Mouse (Mus musculus) inflammation-experienced regulatory T-cells, adult 6 months (primary cell): ENCODE measurements around the gene Prss36. TPM values are rescaled to one million over a fixed set of nuclear protein-coding genes. Genes with fewer than 3 reads are reported as not detected.

Source experiments
- ATAC-seq: one replicate; pipeline ENCODE4 v1.8.0; 2017
- polyA plus RNA-seq, 3 experiments: library from polyadenylated mRNA; unstranded; fragments of 100-300 nt; shearing (Covaris generic); gene quantifications; one replicate each; pipeline ENCODE4 v1.2.1; 2017

Prss36 gene
- polyA plus RNA-seq, 3 experiments from 2014 or later = 1.5 to 3.7 (median 3.0) TPM

- ATAC-seq = no peak
Measured at GRCm38 (mm10) chr7:127934075-127934474, 12.4 kb downstream of the Prss36 start.

GRCm38 (mm10) chr7:127932273-127933031, 14.1 kb downstream of the Prss36 start:
- no peak for ATAC-seq

GRCm38 (mm10) chr7:127931351-127932135, 15.0 kb downstream of the Prss36 start:
- no peak for ATAC-seq

GRCm38 (mm10) chr7:127930636-127931035, 15.9 kb downstream of the Prss36 start:
- no peak for ATAC-seq

- ATAC-seq = no peak
Measured at GRCm38 (mm10) chr7:127929923-127930322, 16.6 kb downstream of the Prss36 start, which contains the start of gene Prss8. TSS of gene Prss8 (minus strand) at chr7:127930104.

- ATAC-seq = no peak
Measured at GRCm38 (mm10) chr7:127928596-127928995, 17.9 kb downstream of the Prss36 start.

- no peak for ATAC-seq
Measured at GRCm38 (mm10) chr7:127927726-127928125, 18.8 kb downstream of the Prss36 start.

- ATAC-seq = no peak
Measured at GRCm38 (mm10) chr7:127926846-127927245, 19.7 kb downstream of the Prss36 start.

GRCm38 (mm10) chr7:127926066-127926465, 20.5 kb downstream of the Prss36 start:
- ATAC-seq = no peak

- no peak for ATAC-seq
Measured at GRCm38 (mm10) chr7:127925252-127925651, 21.3 kb downstream of the Prss36 start.

- no peak for ATAC-seq
Measured at GRCm38 (mm10) chr7:127923714-127924113, 22.8 kb downstream of the Prss36 start.

GRCm38 (mm10) chr7:127922451-127923275, 23.9 kb downstream of the Prss36 start:
- ATAC-seq = peak; percentile 84

GRCm38 (mm10) chr7:127921516-127921915, 25.0 kb downstream of the Prss36 start:
- no peak for ATAC-seq

GRCm38 (mm10) chr7:127919290-127919689, 27.2 kb downstream of the Prss36 start:
- no peak for ATAC-seq

- ATAC-seq = no peak
Measured at GRCm38 (mm10) chr7:127918203-127918602, 28.3 kb downstream of the Prss36 start.

- ATAC-seq = no peak
Measured at GRCm38 (mm10) chr7:127915293-127915692, 31.2 kb downstream of the Prss36 start.

- ATAC-seq = no peak
Measured at GRCm38 (mm10) chr7:127912938-127913337, 33.6 kb downstream of the Prss36 start.

GRCm38 (mm10) chr7:127912190-127912871, 34.2 kb downstream of the Prss36 start, which contains the start of gene Kat8:
TSS of gene Kat8 (plus strand) at chr7:127912516.
- peak; percentile 100 for ATAC-seq

- ATAC-seq = no peak
Measured at GRCm38 (mm10) chr7:127908656-127909055, 37.9 kb downstream of the Prss36 start.

- ATAC-seq = no peak
Measured at GRCm38 (mm10) chr7:127907939-127908338, 38.6 kb downstream of the Prss36 start.

GRCm38 (mm10) chr7:127903971-127904796, 42.3 kb downstream of the Prss36 start, which contains the start of gene Bckdk:
TSS of gene Bckdk (plus strand) at chr7:127904082.
- peak; percentile 97 for ATAC-seq
